Mouse (Mus musculus) thymus, adult 2 months (tissue): Measurements from ENCODE around the gene E2f1.

ENCODE experiments used
- CTCF ChIP-seq: fragments of 200-500 bp; IDR thresholded peaks from 2 replicates; pipeline ENCODE4 v1.5.1; 2012; ENCODE audit warnings: mild to moderate bottlenecking, control low read depth, low read length, moderate library complexity, borderline replicate concordance; ENCODE audit not compliant: control insufficient read depth, poor library complexity, insufficient read depth; ENCODE audit errors: extremely low read depth
- POLR2A ChIP-seq: fragments of 200-500 bp; IDR thresholded peaks from 2 replicates; pipeline ENCODE4 v1.6.1; 2012; ENCODE audit warnings: mild to moderate bottlenecking, low read length, control low read depth, moderate library complexity; ENCODE audit not compliant: control insufficient read depth, poor library complexity, insufficient read depth; ENCODE audit errors: extremely low read depth

DNA sequence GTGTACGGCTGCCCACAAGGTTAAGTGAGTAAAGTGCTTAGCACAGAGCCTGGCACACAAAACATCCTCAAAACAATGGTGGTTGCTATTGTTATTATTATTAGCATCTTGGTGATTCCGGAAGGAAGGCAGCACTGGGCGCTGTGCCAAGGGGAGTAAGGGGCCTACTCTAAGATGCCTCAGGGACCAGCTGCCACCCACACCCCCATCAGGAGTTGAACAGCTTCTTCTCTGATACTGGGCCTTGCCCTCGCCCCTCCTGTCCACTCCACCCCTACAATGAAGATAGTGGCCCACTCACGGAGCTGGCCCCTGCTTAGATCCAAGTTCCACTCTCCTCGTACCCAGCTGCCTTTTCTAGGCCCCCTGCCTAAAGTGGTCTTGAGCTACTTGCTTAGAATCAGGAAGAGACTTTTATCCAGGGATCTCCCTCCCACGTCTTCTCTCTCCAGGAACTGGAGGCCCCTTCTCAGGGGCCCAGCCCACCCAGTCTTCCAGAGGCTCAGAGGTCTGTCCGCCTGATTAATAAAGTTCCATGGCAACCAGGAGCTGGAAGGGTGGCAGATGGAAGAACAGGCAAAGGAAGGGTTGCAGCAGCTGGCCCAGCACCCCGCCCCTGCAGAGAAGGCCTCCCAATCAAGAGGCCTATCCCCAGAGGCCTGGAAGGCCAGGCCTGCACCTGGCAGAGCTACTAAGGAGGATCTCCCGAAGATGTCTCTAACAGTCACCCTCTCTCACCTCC lies 1.2 kb downstream of the E2f1 start:
- TF ChIP-seq CTCF, result no peak
- no peak for TF ChIP-seq POLR2A
